Mouse (Mus musculus): ENCODE results near the gene Gzma. TPM values are rescaled to one million over a fixed set of nuclear protein-coding genes. Genes with fewer than 3 reads are reported as not detected.

Gene Gzma
- 2.4 and 2.7 TPM in 2 replicates for polyA plus RNA-seq (2015; fragmentation: Nextera tagmentation; extraction: Ambion mirVana)

DNA sequence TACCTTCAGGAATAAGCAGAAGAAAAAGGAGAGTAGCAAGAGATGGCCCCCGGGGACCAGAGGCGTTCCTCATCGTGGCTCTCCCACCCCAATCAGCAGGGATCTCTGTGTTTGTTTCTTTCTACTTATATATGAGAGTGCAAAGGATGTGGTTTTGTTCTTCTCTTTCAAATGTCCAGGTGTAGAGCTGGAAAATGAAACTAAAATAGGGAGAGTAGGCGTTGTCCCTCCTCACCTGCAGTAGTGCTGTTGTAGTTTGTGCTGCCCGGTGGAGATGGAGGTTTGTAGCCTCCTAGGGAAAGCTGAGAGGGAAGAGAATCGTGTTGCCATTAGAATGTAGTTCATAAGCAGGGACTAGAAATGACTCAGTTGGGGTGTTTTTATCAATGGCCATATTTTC is at the start of gene Gzma:
TSS of gene Gzma (minus strand) at position 103 of the 400 bp plus-strand sequence.
- no peak for ATAC-seq

GRCm38 (mm10) chr13:113139597-113139996 is 38.8 kb upstream of the Gzma start:
- no peak for ATAC-seq
- Histone ChIP-seq H3K27me3 (replicated peaks) (no peaks in the 10 kb centered on the region), H3K4me1 (replicated peaks) (no peaks in the 10 kb centered on the region), H3K27ac (no peak overlapping the region), H3K9me3 (no peaks in the 10 kb centered on the region), H3K4me3 (replicated peaks) (no peak overlapping the region), H3K4me2 (replicated peaks) (no peak overlapping the region), H3K36me3 (no peaks in the 10 kb centered on the region), H3K9ac (no peak overlapping the region)
- 89% methylated on average over 1 of the region's 1 CpGs for WGBS

More for the DNA sequence above, at the start of gene Gzma:
- H3K4me1 ChIP-seq (replicated peaks), result no peaks in the 10 kb centered on the region
- H3K27ac ChIP-seq, result no peak within 1 kb of the TSS
- no peak within 1 kb of the TSS for H3K4me3 ChIP-seq (replicated peaks)
- no peak within 1 kb of the TSS for H3K9ac ChIP-seq
- H3K27me3 ChIP-seq (replicated peaks), result no peaks in the 10 kb centered on the region
- no peaks in the 10 kb centered on the region for H3K9me3 ChIP-seq
- H3K36me3 ChIP-seq, result no peaks in the 10 kb centered on the region
- WGBS, result 89% methylated on average over 6 of the region's 6 CpGs
- H3K4me2 ChIP-seq (replicated peaks), result no peak within 1 kb of the TSS

DNA sequence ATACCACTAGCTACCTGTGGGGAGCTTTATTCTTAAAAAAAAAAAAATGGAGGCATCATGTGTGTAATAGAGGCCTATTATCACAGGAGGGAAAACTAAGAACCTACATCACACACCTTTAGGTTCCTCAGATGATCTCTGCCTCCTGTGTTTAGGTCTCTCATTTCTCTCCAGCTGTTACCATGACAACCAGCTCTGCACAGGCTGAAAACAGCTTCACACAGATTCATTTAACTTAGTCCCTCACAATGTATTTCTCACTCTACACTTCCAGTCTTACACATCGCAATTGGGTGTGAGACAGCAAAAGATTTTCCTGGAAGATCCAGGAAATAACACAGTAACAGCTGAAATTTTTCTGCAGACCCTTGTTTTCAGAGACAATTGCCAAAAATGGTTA is 29.2 kb upstream of the Gzma start:
- ATAC-seq, result no peak
- Histone ChIP-seq H3K9me3 (no peaks in the 10 kb centered on the region), H3K4me2 (replicated peaks) (no peak overlapping the region), H3K27me3 (replicated peaks) (no peaks in the 10 kb centered on the region), H3K9ac (no peak overlapping the region), H3K4me1 (replicated peaks) (no peaks in the 10 kb centered on the region), H3K36me3 (no peaks in the 10 kb centered on the region), H3K27ac (no peak overlapping the region), H3K4me3 (replicated peaks) (no peak overlapping the region)
- 81% methylated on average over 1 of the region's 1 CpGs for WGBS

DNA sequence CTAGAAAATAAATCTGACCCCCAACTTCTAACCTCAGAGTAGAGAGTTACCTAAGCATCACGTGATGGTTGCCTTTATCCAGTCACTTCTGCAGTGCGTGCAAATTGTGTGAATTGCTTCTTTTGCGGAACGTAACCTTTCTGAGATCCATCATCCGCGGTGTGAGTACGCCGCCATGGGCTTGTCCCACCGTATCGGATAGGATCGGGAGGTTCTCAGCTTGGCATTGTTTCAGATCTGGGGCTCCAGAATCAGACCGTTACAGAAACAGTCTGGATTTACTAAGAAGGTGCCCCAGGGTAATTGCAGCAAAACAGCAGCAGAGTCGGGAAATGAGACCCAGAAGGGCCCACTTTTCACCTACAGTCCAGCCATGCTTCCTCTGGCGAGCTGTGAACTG is 20.5 kb upstream of the Gzma start:
- no peak overlapping the region for H3K27ac ChIP-seq
- no peak overlapping the region for H3K4me2 ChIP-seq (replicated peaks)
- H3K27me3 ChIP-seq (replicated peaks), result no peaks in the 10 kb centered on the region
- WGBS, result 89% methylated on average over 14 of the region's 14 CpGs
- no peak overlapping the region for H3K9ac ChIP-seq
- H3K9me3 ChIP-seq, result no peaks in the 10 kb centered on the region
- no peak overlapping the region for H3K4me3 ChIP-seq (replicated peaks)
- ATAC-seq, result no peak
- H3K36me3 ChIP-seq, result no peaks in the 10 kb centered on the region
- no peaks in the 10 kb centered on the region for H3K4me1 ChIP-seq (replicated peaks)

- WGBS, result 87% methylated on average over 17 of the region's 17 CpGs
- H3K4me3 ChIP-seq (replicated peaks), result no peak overlapping the region
- ATAC-seq, result no peak
These were observed 19.8 kb upstream of the Gzma start for GRCm38 (mm10) chr13:113120324-113121237.

GRCm38 (mm10) chr13:113118977-113119376 is 18.2 kb upstream of the Gzma start:
- no peaks in the 10 kb centered on the region for H3K4me1 ChIP-seq (replicated peaks)
- H3K36me3 ChIP-seq, result no peaks in the 10 kb centered on the region
- ATAC-seq, result no peak
- H3K9ac ChIP-seq, result no peak overlapping the region
- no peak overlapping the region for H3K27ac ChIP-seq
- H3K4me3 ChIP-seq (replicated peaks), result no peak overlapping the region
- 68% methylated on average over 4 of the region's 4 CpGs for WGBS
- H3K27me3 ChIP-seq (replicated peaks), result no peaks in the 10 kb centered on the region
- H3K9me3 ChIP-seq, result no peaks in the 10 kb centered on the region
- H3K4me2 ChIP-seq (replicated peaks), result no peak overlapping the region

More at GRCm38 (mm10) chr13:113120324-113121237, 19.8 kb upstream of the Gzma start:
- H3K36me3 ChIP-seq, result no peaks in the 10 kb centered on the region
- no peaks in the 10 kb centered on the region for H3K9me3 ChIP-seq
- H3K4me2 ChIP-seq (replicated peaks), result no peak overlapping the region
- no peak overlapping the region for H3K9ac ChIP-seq
- no peaks in the 10 kb centered on the region for H3K4me1 ChIP-seq (replicated peaks)
- H3K27ac ChIP-seq, result no peak overlapping the region
- H3K27me3 ChIP-seq (replicated peaks), result no peaks in the 10 kb centered on the region

- H3K9me3 ChIP-seq, result no peaks in the 10 kb centered on the region
- no peak overlapping the region for H3K27ac ChIP-seq
- no peak overlapping the region for H3K4me3 ChIP-seq (replicated peaks)
- H3K4me1 ChIP-seq (replicated peaks), result no peaks in the 10 kb centered on the region
- H3K27me3 ChIP-seq (replicated peaks), result no peaks in the 10 kb centered on the region
- no peak overlapping the region for H3K9ac ChIP-seq
- whole genome bisulfite sequencing, result 85% methylated on average over 10 of the region's 10 CpGs
- H3K4me2 ChIP-seq (replicated peaks), result no peak overlapping the region
- ATAC-seq, result no peak
- no peaks in the 10 kb centered on the region for H3K36me3 ChIP-seq
These were observed 4.0 kb upstream of the Gzma start for GRCm38 (mm10) chr13:113104759-113105158.

DNA sequence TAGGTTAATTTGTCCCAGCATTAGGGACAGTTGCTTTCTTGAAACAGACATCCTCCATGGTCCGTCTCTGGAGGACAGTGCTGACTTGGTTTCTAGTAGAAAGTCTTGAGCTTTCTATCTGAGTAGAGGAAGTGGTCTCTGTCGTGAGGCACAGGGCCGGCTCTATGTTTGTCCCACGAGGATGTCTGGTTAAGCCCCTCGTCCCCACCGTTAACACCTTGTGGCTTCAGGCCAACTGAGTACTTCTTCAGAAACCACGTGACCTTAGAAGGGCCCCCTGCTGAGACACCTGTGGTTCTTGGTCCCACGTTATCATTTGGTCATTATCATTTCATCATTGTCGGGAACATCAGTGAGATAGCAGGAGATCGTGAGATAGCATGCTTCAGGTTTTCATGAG is 1.0 kb upstream of the Gzma start:
- Histone ChIP-seq H3K9ac (no peak overlapping the region), H3K4me1 (replicated peaks) (no peaks in the 10 kb centered on the region), H3K4me3 (replicated peaks) (no peak overlapping the region), H3K9me3 (no peaks in the 10 kb centered on the region), H3K27ac (no peak overlapping the region), H3K36me3 (no peaks in the 10 kb centered on the region), H3K27me3 (replicated peaks) (no peaks in the 10 kb centered on the region), H3K4me2 (replicated peaks) (no peak overlapping the region)
- no peak for ATAC-seq
- WGBS, result 73% methylated on average over 10 of the region's 10 CpGs

- no peak overlapping the region for H3K9ac ChIP-seq
- H3K9me3 ChIP-seq, result no peaks in the 10 kb centered on the region
- H3K4me3 ChIP-seq (replicated peaks), result no peak overlapping the region
- ATAC-seq, result no peak
- WGBS, result 94% methylated on average over 2 of the region's 2 CpGs
- H3K27ac ChIP-seq, result no peak overlapping the region
- no peaks in the 10 kb centered on the region for H3K27me3 ChIP-seq (replicated peaks)
- H3K4me1 ChIP-seq (replicated peaks), result no peaks in the 10 kb centered on the region
- no peaks in the 10 kb centered on the region for H3K36me3 ChIP-seq
- H3K4me2 ChIP-seq (replicated peaks), result no peak overlapping the region
These were observed 2.4 kb downstream of the Gzma start for GRCm38 (mm10) chr13:113098406-113098805.

GRCm38 (mm10) chr13:113097011-113097410 is 3.8 kb downstream of the Gzma start:
- no peaks in the 10 kb centered on the region for H3K36me3 ChIP-seq
- H3K27me3 ChIP-seq (replicated peaks), result no peaks in the 10 kb centered on the region
- no peak overlapping the region for H3K9ac ChIP-seq
- H3K4me1 ChIP-seq (replicated peaks), result no peaks in the 10 kb centered on the region
- no peak overlapping the region for H3K4me3 ChIP-seq (replicated peaks)
- H3K4me2 ChIP-seq (replicated peaks), result no peak overlapping the region
- H3K27ac ChIP-seq, result no peak overlapping the region
- WGBS, result 67% methylated on average over 3 of the region's 3 CpGs
- H3K9me3 ChIP-seq, result no peaks in the 10 kb centered on the region
- ATAC-seq, result no peak

GRCm38 (mm10) chr13:113094618-113095017 is 6.2 kb downstream of the Gzma start:
- no peaks in the 10 kb centered on the region for H3K36me3 ChIP-seq

DNA sequence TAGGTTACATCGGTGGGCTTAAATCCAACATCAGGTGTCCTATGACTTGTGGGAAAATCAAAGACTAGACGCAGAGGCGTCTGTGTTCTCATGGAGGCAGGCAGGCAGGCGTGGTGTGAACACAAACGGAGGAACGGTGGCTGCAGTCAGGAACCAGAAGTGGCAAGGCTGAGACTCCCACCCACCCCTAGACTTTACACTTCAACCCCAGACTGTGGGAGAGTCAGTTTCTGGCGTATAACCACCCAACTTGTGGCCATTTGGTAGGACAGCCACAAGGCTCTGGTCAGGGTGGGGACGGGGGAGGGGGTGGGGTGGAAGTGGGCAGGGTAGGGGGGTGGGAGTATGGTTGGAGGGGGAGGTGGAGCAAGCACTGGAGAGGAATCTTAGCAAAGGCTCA is 10.3 kb downstream of the Gzma start:
- no peak for ATAC-seq

More at GRCm38 (mm10) chr13:113094618-113095017, 6.2 kb downstream of the Gzma start:
- no peaks in the 10 kb centered on the region for H3K9me3 ChIP-seq
- no peak overlapping the region for H3K4me3 ChIP-seq (replicated peaks)
- H3K4me1 ChIP-seq (replicated peaks), result no peaks in the 10 kb centered on the region
- 73% methylated on average over 1 of the region's 1 CpGs for WGBS
- H3K4me2 ChIP-seq (replicated peaks), result no peak overlapping the region
- H3K27me3 ChIP-seq (replicated peaks), result no peaks in the 10 kb centered on the region
- no peak for ATAC-seq
- H3K27ac ChIP-seq, result no peak overlapping the region
- H3K9ac ChIP-seq, result no peak overlapping the region

More for the DNA sequence above, 10.3 kb downstream of the Gzma start:
- Histone ChIP-seq H3K4me2 (replicated peaks) (no peak overlapping the region), H3K27ac (no peak overlapping the region), H3K4me1 (replicated peaks) (no peaks in the 10 kb centered on the region), H3K4me3 (replicated peaks) (no peak overlapping the region), H3K36me3 (no peaks in the 10 kb centered on the region), H3K9me3 (no peaks in the 10 kb centered on the region), H3K9ac (no peak overlapping the region), H3K27me3 (replicated peaks) (no peaks in the 10 kb centered on the region)
- 61% methylated on average over 8 of the region's 8 CpGs for WGBS
